Mouse (Mus musculus) activated CD4-positive, CD25-positive, alpha-beta regulatory T cell, adult 4 months (primary cell): ENCODE measurements around the gene Chdh. TPM values are rescaled to one million over a fixed set of nuclear protein-coding genes. Genes with fewer than 3 reads are reported as not detected.
A peak's percentile ranks its signal among the peaks of the same experiment; 100 is the strongest.

Experiments
- ATAC-seq: one replicate; pipeline ENCODE4 v1.8.0; 2017
- polyA plus RNA-seq, 2 experiments: library from polyadenylated mRNA; unstranded; fragments of 100-300 nt; shearing (Covaris generic); gene quantifications; one replicate each; pipeline ENCODE4 v1.2.1; 2017

The Chdh gene
- under 1 TPM; 0.41 TPM for polyA plus RNA-seq

GRCm38 (mm10) chr14:30008733-30009575 lies at the start of gene Chdh, which contains the start of gene Il17rb:
TSS of gene Chdh (plus strand) at chr14:30009023.
TSS of gene Il17rb (minus strand) at chr14:30008896.
- ATAC-seq, result peak; percentile 38

- peak; percentile 2 for ATAC-seq
These were observed 41.2 kb upstream of the Chdh start for GRCm38 (mm10) chr14:29967611-29968010.

GRCm38 (mm10) chr14:29968075-29968821 lies 40.6 kb upstream of the Chdh start, which contains the start of gene Selenok:
TSS of gene Selenok (plus strand) at chr14:29968308.
- peak; percentile 99 for ATAC-seq

- no peak for ATAC-seq
These were observed 37.4 kb upstream of the Chdh start for GRCm38 (mm10) chr14:29971446-29971845.

GRCm38 (mm10) chr14:29971993-29972392 lies 36.8 kb upstream of the Chdh start:
- no peak for ATAC-seq

- ATAC-seq, result no peak
These were observed 31.9 kb upstream of the Chdh start for GRCm38 (mm10) chr14:29976927-29977326.

GRCm38 (mm10) chr14:29978254-29979204 lies 30.3 kb upstream of the Chdh start, which contains the start of gene Actr8:
TSS of gene Actr8 (plus strand) at chr14:29978337.
- peak; percentile 81 for ATAC-seq

GRCm38 (mm10) chr14:29980447-29981205 lies 28.2 kb upstream of the Chdh start:
- peak; percentile 17 for ATAC-seq

GRCm38 (mm10) chr14:29986096-29986495 lies 22.7 kb upstream of the Chdh start:
- no peak for ATAC-seq

GRCm38 (mm10) chr14:29987276-29987675 lies 21.5 kb upstream of the Chdh start:
- ATAC-seq, result no peak

- no peak for ATAC-seq
These were observed 21.1 kb upstream of the Chdh start for GRCm38 (mm10) chr14:29987739-29988138.

GRCm38 (mm10) chr14:29988337-29988736 lies 20.5 kb upstream of the Chdh start:
- no peak for ATAC-seq

- ATAC-seq, result no peak
These were observed 13.8 kb upstream of the Chdh start for GRCm38 (mm10) chr14:29994976-29995375.

GRCm38 (mm10) chr14:29996000-29996751 lies 12.6 kb upstream of the Chdh start:
- ATAC-seq, result no peak

GRCm38 (mm10) chr14:29997345-29997744 lies 11.5 kb upstream of the Chdh start:
- no peak for ATAC-seq

GRCm38 (mm10) chr14:29998747-29999474 lies 9.9 kb upstream of the Chdh start:
- no peak for ATAC-seq

GRCm38 (mm10) chr14:29999475-29999811 lies 9.4 kb upstream of the Chdh start:
- no peak for ATAC-seq

- no peak for ATAC-seq
These were observed 1.2 kb downstream of the Chdh start for GRCm38 (mm10) chr14:30009864-30010560.

- no peak for ATAC-seq
These were observed 3.2 kb downstream of the Chdh start for GRCm38 (mm10) chr14:30011886-30012560.
